ENCODE assay signal across 1 mouse cellular context in genomic region chr13:106638706-106639385, GRCm38 (mm10).
TF ChIP-seq lines count a peak whose summit lies in the region.

No protein-coding gene starts in this region.

TF ChIP-seq in CH12.LX, 34 proteins besides CTCF, POLR2A, EP300 and RAD21 (continued from another document):
- TF ChIP-seq USF1 (IDR thresholded peaks at IDR 0.05; ENCODE audit: low read depth, low read length) (peak; percentile 34; the same call in 1 of the 2 replicates), MAX (IDR thresholded peaks at IDR 0.05; ENCODE audit: low read length) (peak; percentile 60), IRF4 (IDR thresholded peaks at IDR 0.05; ENCODE audit: low read depth, low read length) (peak; percentile 91), ZNF384 (IDR thresholded peaks at IDR 0.05; ENCODE audit: low read depth, low read length) (no peak), MEF2A (IDR thresholded peaks at IDR 0.05; ENCODE audit: borderline replicate concordance, low read depth, low read length) (no peak), BHLHE40 (IDR thresholded peaks at IDR 0.05; ENCODE audit: low read depth, low read length) (peak; percentile 95), TBP (conservative IDR thresholded peaks at IDR 0.05; ENCODE audit: low read depth, low read length) (no peak), RCOR1 (conservative IDR thresholded peaks at IDR 0.05; ENCODE audit: low read depth, low read length) (peak; percentile 81)
TF ChIP-seq in CH12.LX: peak in this region for 8.
